Mouse (Mus musculus): Measurements from ENCODE around the gene Pramef20.
A peak's percentile ranks its signal among the peaks of the same experiment; 100 is the strongest.
"Not testable (repeated sequence)": the region's sequence is repeated elsewhere in the genome, so short reads cannot be mapped to it uniquely, and the experiment has no call there.

Gene Pramef20

DNA sequence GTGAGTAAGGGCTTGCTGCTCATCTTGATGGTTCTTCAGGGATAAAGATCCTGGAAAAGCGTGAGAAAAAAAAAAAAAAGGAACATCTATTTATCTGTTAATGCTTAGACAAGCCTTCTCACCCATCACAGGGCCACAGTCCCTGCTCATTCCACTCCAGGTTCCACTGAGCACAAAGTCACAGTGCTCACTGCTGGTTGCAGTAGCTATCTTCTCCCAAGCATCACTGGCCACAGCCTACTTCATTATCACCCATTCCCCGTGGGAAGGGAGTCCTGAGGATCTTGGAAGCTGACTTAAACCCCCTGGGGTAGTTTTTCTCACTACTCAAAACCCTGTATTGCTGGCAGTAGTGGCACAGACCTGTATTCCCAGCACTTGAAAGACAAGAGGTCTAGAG, at the start of gene Pramef20:
Gene Pramef20 (minus strand): TSS at position 23 of the 400 bp plus-strand sequence.
- DNase-seq: no peak

DNA sequence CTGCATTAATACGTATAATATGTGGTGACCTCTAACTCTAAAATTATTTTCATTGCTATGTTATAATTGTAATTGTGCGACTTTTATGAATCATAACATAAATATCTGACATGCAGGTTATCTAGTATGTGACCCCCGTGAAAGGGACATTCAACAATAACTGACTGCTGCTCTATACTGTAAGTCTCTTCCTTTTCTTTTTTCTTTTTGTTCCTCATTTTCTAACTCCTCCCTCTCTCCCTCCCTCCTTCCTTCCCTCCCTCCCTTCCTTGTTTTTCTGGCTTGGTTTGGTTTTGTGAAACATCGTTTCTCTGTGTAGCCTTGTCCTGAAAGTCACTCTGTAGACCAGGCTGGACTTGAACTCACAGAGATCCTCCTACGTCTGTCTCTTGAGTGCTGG, 46.9 kb upstream of the Pramef20 start:
- DNase-seq: no peak

DNA sequence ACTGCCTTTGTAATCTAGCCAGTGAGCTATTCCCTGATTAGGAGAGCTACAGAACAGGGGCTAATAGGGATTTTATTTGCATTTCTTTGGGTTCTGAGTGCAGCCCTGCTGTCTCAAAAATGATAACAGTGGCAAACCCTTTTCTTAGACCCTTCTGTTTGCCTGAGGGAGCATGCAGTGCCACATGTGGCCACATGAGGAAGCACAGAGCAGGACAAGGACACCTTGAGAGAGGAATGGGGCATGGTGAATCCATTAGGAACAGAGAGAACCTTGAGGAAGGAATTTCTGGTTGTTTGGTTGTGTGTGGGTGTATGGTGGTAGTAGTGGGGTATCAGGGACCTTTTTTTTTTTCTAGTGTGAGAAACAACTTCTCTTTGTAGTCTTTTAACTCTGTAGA, 42.9 kb upstream of the Pramef20 start:
- DNase-seq: no peak

DNA sequence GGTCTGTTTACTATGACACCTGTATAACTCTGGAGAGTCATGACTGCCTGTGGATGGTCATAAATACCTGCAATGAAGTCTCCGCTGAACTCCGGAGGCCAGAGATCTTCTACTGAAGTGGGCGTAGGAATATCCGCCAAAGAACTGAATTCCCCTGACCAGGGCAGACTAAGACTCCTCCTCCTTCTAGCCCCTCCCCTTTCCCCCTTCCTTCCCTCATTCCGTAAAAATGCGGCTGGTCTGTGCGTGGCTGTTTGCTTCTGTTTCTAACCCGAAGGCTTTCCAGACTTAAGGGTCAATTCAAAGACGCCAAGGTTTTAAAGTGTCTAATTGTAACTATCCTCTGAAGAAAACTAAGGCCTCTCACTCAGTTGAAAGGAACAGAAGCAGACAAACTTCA, 30.6 kb upstream of the Pramef20 start, which contains the start of gene Pramef12:
Gene Pramef12 (minus strand): TSS at position 175 of the 400 bp plus-strand sequence.
- DNase-seq: no peak

DNA sequence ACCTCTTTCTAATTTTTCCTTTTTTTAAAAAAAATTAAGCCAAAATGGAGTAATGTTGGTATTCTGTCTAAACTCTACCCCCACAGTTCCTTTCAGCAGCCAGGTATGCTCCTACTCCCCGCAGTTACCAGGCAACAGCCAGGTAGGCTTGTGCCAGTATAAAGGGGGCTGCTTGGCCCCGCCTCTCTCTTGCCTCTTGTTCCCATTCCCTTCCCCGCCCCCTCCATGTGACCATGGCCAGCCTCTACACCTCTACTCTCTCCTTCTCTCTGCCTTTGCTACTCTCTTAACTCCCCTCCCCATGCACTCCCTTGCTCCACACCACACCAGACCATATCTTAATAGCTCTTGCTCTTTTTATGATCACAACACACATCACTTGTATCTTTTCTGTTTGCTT, 28.5 kb upstream of the Pramef20 start:
- DNase-seq: no peak

DNA sequence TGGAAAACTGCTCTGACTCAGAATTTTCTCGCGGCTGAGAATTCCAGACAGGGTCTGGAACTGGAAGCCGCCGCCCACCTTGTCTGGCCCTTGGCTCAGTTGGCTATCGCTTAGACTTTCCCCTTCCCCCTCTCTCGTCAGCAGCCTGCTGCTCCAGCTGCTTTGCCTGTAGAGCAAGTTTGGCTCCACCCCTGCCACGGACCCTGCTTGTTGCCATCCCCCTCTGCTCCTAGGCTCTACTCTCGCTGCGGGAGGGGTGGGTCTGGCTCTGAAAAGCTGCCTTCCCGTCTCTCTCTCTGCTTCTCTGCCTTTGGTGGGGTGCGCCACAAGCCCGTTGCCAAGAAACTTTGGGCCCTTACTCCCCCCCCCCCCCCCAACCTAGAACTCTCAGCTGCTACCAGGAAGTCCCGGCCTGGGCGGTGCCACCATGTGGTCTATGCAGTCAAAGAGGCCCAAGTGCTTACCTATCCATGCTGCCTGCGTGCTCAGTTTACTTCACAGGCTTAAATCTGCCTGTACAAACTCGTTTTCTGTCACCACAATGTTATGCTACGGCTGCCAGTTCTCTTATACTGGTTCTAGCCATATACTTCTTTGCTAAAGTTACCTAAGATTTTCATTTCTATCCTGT, 26.8 kb upstream of the Pramef20 start:
- DNase-seq: peak; percentile 4

DNA sequence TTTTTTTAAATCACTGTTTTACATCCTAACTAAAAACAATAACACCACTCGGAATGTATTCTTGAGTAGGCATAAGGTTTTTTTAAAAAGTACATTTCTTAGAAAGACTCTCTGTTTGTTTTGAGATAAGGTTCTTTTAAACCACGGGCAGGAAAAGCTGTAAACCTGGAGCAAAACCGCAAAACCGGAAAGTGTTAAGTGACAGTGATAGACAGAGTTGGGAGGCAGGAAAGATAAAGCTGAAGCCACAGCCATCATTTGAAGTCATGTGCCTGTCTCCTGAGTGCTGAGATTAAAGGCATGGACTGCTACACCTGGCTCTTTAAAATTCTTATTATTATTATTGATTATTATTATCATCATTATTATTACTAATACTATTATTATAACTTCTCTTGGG, 25.0 kb upstream of the Pramef20 start:
- no peak for DNase-seq

DNA sequence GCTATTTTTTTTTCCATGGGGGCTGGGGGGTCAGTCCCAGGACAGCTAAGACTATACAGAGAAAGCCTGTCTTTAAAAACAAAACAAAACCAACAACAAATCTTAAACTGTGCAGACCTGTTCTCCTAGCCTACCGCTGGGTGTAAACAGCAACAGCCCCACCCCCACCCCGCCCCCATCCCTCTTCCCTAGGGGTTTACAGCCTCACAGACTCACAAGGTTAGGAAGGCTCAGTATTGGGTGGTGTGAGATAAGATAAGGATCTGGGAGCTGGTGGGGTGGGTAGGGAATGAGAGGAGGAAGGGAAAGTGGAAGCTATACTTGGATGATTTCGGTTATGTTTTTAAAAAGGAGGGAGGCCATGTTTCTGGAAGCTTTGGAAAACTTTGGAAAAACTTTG, 18.6 kb upstream of the Pramef20 start:
- no peak for DNase-seq

DNA sequence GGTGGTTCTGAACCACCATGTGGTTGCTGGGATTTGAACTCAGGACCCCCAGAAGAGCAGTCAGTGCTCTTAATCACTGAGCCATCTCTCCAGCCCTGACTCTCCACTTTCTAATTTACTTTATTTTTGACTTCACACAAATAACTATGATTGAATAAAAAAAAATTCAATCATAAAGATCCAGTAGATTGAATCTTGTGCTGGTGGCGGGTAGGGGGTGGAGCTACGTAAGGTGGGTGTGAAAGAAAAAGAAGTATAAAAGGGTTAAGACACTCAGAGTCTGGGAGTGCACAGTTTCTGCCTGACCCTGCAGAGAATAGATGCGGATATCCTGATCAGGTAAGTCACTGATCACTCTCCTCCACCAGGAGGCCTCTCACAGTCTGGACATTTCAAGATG, 20.1 kb downstream of the Pramef20 start, which contains the start of gene Gm13119:
Gene Gm13119 (plus strand): TSS at position 301 of the 400 bp plus-strand sequence.
- not testable (repeated sequence) for DNase-seq

DNA sequence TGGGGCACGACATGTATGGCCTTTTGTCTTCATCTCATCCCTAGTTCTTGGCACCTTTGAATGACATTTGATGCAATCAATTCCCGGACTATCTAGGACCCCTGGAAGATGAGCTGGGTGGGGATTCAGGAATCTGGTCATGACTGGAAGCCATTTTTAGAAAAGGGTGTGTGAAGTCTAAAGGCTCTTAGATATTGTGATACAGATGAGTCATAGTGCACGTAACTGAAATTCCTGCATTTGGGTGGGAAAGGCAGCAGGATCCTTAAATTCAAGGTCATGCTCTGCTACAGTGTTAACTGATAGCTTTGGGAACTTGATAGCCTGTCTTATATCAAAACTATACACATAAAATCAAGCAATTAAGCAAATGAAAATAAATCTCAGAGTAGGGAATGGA, 41.9 kb downstream of the Pramef20 start:
- not testable (repeated sequence) for DNase-seq

DNA sequence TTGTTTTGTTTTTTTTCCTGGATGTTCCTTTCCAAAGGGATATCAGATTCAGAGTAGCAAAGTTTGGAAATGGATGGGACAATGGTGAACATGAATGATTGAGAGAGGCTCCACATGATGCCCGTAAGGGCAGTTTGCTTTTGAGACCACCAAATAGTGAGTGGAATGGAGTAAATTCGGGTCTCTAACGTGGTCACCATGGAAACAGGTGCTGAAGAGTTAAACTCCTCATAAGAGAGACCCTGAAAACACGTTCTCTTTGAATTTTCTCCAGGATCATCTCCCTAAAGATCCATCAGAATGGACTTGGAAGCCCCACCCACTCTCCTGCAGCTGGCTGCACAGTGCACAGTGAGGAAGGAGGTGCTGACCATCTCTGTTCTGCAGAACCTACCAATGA, 47.8 kb downstream of the Pramef20 start, which contains the start of gene Gm13128:
Gene Gm13128 (plus strand): TSS at position 301 of the 400 bp plus-strand sequence.
- not testable (repeated sequence) for DNase-seq
